Mouse (Mus musculus) spleen, postnatal 14 days (tissue): Measurements from ENCODE around the gene Grip1.

Experiments used
- DNase-seq, 2 experiments: peaks; one replicate each; pipeline ENCODE4 v3.0.0; 2021 to 2022; ENCODE audit warnings: low spot score in 2 of 2

Grip1 gene

DNA sequence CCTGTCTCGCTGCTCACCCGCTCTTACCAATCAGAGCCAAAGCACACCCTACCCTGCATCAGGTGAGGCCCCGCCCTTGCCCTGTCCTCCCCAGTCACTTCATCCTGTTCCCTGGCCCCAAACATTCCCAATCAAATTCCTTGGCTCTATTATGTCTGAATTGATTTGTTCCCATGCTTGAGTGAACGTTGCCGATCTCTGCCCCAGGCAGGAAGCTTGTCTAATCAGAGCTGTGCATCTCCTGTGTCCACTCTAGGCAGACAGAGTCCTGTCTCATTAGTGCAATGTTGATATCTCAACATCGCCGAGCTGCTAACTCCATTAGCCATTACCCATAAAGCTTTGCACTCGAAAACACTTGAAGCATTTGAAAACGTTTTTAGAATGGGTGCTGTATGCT, 210.0 kb downstream of the Grip1 start:
- DNase-seq, result no peak

DNA sequence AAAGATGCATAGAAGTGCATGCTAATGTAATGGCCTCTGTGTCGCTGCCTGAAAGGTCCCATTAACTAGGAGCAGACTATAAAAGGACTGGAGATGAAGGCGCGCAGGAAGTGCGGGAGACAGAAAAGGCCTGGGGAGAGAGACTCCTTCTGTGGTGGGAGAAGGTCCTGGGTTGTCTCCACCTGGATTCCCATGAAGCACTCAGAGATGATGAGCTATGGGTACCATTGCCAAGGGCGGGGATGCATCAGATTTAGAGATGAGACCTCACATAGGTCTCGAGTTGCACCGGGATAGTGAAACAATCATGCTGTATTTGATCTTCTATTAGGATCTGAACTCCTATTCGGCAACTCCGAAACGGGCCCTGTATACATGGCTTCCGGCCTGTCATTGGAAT, 212.8 kb downstream of the Grip1 start:
- DNase-seq, result no peak

DNA sequence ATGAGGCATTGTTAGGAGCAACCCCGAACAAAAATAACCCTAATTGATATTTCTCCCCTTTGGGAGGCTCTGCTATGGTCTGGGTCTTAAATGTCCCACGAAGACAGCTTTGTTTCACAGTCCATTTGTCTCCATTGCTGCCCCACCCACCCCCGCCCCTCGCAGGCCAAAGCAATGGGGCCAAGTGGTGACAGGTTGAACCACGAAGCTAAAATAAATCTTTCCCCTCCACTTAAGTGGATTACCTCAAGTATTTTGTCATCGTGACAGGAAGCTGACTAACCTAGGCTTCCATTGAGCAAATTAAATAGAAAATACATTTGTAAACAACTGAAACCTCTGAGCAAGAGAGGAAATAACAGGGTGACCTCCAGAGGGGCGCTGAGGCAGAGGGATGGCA, 216.8 kb downstream of the Grip1 start:
- DNase-seq, result no peak

DNA sequence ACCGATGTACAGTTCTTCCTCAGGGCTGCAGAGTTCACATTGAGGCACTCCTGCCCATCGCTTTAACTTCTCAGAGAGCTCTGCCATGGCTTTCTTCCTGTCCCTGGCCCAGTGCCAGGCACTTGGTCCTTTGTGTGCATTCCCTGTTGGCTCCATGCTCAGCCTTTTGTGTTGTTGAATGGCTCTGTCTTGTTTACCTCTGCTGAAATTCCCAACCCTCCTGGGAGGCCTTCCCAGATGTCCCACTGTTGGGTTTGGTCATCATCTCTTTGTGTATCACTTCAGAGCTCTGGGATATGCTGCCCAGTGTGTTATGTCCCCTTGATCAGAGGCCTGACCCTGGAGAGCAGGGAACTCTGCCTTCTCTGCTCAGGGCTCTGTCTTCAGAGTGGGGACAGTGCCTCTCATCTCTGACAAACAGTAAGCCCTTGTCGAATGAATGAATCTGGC, 230.8 kb downstream of the Grip1 start:
- no peak for DNase-seq

DNA sequence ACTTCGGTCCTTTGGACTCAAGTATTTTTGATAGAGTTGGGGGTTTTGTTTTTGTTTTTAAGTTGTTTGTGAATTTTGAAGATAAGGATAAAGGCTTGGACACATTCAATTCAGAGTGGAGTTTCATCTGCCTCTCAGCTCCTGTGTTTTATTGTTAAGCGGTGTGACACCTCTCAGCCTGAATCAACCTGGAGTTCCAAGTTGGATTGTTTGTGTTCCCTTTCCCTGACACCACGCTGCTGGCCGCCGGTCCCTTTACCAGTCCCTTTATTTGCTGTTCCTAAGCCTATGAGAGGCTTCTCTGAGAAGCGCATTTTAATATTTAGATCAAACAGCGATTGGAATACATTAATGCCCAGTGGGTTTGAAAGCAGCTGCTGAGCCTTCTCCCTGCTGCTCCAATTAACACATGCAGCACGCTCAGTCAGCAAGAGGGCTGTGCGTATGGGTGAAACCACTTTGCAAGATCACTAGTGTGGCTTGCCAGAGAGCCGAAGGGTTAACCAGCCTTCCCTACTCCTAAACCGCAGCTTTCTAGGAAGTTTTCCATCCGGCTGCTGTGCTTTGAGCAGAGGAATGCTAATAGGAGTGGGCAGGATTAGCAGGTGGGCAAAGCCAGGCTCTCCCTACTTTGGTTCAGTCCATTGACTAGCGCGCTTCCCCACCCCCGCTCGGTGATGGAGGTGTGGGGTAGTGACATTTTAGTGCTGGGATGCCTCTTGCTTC, 237.9 kb downstream of the Grip1 start:
- no peak for DNase-seq

DNA sequence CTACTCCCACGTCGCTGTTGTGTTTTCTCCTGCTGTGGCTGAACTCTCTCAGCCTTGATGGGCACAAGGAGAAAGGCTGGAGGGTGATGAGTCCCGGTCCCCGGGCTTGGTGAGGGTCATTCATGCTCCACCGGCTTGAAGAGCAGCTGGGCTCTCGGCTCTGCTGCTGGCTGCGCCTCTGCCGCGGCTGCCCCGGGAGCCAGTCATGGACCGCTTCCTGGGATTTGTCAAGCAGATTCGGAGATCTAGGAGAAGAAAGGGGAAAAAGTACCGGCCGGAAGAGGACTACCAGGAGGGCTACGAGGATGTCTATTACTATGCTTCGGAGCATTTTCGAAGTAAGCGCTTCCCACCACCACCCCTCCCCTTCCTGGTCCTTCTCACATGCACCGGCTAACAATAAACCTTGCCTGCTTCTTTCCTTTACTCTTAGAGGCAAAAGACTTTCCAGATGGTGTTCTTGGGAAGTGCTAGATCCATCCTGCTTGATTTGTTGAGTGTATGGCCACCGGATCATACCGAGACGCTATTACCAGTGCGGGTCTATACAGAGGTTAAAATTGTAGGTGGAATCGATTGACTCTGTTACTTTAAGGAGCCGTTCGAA, 238.8 kb downstream of the Grip1 start:
- DNase-seq, result no peak

DNA sequence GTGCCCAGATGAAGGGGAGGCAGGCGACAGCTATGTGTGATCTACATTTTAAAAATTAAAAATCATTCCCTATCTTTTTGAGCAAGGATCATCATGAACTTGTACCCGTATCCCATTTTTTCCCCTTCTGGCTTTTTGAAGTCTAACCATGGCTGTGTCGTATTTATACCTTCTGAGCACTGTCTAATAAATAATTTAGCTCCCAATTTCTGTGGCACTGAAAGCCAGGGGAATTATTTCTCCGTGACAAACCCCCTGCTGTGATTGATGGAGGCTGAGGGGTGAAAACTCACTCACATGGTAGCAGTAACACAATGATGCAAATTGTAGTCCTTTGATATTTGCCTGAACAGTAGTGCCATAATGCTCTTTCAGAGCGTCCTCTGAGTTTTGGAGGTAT, 239.8 kb downstream of the Grip1 start:
- no peak for DNase-seq

DNA sequence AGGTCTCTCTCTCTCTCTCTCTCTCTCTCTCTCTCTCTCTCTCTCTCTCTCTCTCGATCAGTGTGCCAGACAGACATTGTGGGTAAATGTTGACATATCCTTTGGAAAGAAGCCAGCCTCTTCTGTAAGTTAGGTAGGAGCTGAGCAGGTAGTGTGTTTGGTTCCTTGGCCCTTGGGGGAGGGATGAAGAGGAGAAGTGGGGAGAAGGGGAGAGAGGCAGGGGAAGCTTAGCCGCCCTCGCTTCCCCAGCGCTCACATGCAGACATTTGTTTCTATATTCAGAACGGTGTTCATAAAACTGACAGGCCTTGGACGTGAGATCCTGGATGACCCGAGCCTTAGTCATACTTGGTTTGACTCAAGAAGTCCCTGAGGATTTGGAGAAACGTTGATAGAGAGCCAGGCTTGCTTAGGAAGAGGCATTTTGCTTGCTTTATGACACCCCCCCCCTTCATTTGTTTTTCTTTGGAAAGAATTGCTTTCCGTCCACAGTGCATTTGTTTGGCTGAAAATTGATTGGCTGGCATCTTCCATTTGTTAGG, 243.7 kb downstream of the Grip1 start:
- no peak for DNase-seq

DNA sequence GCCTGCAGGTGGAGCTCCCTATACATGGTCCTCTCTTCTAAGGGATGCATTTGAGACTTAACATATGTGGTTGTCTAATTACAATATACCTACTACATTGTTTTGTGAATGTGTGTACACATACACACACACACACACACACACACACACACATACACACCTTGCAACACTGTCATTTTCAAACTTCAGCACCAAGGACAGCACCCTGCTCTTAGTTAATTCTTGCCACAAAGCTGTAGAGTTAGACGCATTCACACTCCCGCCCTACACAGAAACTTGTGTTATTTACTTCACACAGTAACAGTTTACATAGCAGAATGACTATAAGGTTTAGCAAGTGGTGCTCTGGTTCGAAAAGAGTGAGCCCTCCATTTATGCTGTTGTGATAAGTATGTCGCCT, 251.7 kb downstream of the Grip1 start:
- DNase-seq, result no peak

DNA sequence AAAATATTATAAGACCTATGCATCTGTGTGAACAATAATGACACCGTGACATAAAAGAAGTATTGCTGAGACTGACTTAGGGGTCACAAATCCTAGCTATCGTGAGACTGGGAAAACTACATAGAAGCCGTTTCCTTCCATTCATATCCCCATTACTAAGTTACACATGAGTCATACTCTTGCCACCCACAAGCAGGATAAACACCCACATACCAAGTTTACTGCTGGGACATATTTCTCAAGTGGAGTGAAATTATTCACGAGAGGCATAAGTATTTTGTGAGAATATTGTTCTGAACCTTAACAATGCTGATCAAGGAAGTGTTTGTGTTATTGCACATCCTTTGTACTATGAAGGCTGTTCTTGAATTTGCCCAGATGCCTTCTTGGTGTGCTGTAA, 252.7 kb downstream of the Grip1 start:
- no peak for DNase-seq

DNA sequence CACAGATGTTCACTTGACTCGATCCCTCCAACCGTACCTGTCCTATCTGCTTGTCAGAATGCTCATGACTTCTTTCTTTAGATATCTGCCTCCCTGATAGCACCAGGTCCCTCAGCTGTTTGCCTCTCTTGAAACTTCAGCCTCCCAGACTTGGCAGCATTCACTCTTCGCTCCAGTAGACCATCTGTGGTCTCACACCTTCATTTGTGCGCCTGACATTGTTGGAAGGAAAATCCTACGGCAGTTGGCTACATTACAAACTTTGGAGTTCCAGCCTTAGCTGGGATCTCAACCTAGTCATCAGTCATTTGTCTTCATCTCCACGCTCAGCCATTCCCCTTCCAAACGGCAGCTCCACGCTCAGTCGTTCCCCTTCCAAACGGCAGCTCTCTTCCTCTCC, 253.4 kb downstream of the Grip1 start:
- DNase-seq, result no peak

DNA sequence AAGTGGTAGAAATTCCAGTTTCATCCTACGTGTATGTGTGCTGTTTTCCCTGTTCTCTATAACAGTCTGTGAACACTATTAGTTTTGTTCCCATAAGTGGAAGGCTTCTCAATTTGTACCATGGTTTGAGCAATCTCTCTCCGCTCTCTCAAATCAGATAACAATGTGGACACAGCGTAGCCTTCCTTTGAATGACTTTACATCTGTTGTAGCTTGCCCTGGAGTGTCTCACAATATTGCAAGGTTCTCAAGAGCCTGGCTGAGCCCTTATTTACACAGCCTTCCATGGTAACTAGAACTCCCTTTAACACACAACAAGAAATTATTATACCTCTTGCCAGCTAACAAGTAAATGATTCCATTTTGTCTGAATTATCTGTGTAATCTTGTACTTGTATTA, 268.3 kb downstream of the Grip1 start:
- no peak for DNase-seq

DNA sequence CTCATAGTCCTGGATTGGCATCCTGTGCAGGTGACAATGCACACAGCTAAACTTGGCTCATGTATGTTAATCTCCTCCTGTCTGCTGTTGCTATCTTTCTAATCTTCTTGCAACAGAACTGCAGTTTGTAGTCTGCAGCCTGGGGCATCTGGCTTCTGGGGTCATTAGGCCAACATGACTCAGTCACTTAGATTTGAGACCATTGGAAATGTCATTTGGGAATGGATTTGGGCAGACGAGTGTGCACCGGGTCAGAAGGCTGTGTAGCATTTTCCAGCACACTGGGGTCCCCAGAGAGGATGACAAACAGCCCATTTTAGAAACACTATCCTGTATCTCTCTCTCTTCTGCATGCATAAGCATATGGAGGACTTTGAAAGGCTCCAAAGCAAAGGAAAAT, 268.8 kb downstream of the Grip1 start:
- no peak for DNase-seq

DNA sequence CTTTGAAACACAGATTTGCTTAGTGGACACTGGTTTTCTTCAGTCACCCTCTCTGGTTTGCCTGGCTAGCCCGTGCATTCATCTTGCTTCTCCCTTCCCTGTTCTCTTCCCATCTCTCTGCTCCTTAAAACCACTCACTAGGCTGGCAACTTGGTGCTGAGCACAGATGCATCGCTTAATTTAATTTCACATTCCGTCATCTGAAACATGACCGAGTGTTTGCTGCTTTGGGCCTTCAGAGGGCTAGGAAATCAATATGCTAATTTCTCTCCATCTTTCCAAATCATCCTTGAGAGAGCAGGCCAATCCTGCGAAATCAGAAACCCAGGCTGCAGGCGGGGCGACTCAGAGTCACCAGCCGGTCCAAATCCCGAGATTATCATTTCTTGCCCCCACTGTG, 270.0 kb downstream of the Grip1 start:
- DNase-seq, result no peak

DNA sequence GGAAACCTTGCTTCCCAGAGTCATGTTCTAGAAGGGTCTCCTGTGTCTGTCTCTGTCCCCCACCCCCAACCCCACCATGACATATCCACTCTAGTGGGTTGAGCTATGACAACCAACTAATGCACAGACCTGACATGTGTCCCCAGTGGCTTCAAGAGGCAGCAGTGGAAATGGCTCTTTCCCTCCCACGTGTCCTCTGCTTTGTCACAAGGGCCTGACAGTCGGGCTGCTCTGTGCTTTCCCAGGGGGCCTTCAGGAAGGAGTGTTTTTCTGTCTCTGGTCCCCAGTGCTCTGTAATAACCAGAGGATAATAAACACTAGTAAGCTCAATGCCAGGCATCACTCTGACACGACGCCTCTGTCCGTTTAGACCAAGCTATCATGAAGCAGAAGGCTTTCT, 271.7 kb downstream of the Grip1 start:
- DNase-seq, result no peak

DNA sequence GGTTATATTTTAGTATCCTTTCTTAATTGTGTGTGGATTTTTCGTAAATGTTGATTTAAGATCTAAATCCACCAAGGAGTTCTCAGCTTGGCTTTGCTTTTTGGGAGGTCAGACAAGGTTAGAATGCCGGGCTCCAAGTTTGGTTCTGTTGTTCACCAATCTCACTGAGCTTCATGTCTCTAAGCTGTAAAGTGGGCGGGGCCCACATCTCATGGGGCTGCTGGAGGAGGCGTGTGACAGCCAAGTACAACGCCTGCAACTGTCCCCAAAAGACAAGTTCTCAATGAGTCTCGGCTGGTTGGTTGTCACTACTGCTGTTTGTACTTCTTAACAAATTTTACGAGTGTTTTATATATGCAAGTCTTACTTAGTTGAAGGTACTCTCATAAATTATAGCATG, 272.3 kb downstream of the Grip1 start:
- no peak for DNase-seq

DNA sequence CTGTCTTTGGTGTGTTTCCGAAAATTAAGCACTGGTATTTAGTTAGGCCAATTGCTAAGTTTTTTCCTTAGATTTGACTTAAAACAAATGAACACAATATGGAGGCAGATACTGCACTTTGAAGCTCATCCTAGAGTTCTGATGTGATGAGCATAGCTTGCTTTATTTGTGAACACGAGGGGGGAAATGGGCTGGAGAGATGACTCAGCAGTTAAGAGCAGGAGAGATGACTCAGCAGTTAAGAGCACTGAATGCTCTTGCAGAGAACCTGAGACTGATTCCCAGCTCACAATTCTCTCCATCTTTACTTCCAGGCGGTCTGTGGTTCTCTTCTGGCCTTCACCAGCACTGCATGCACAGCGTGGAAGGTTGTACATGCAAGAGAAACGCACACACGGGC, 273.3 kb downstream of the Grip1 start:
- no peak for DNase-seq

DNA sequence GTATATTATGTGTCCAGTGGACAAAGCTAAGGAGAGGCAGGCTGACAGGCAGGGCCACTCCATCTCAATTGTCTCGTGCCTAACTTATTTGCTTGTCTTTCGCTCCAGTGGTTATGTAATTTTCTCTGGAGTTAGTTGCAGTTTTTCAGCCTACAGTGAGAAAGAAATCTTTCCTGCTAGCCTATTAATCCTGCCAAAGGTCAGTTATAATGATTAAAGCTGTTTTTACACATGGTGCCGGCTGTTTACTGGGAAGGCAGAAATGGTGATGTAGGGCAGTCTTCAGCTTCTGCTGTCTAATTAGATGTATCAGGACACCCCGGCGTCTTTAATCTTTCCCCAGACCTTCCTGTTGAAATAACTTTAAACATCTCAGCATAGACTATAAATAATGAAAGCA, 276.6 kb downstream of the Grip1 start:
- no peak for DNase-seq

DNA sequence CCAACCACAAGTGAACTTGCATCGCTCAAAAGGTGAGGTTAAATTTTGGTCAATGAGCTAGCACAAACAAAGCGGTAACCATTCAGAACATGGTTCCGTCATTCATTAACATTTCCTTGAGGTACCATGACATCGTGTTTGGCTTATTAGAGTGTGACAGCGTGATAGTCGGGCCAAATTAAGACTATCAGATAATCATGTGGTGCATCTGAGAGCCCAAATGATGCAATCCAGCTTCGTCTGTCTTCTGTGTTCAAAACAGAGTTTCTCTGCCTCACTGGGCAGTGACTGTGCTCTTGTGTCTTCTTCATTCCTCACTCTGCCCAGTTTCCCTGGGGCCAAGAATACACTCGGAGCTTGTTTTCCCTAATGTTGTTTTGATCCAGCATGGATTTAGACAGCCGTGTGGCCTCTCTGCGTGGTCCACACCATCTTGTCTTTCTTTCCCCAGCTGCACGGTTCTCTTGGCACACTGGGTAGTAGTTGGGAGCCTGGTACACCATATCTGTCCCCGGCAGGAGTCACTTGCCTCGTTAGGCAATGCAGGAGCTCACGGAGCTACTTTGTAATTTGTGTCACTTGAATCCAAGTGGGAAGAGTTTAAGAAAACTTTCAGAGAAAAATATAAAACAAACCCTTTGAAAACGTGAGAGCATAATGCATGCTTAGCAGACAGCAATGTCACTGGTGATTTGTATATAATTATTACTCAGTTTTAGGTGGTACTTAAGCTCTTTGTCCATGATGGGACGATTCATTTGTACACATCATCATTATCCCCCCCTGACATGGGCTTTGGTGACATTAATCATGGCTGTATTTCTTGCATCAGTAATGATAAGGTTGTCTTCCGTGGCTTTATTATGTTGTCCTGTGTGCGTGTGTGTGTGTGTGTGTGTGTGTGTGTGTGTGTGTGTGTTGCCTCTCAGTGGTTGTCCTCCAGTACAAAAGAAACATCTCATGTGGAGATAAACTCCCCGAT, 281.7 kb downstream of the Grip1 start:
- no peak for DNase-seq

DNA sequence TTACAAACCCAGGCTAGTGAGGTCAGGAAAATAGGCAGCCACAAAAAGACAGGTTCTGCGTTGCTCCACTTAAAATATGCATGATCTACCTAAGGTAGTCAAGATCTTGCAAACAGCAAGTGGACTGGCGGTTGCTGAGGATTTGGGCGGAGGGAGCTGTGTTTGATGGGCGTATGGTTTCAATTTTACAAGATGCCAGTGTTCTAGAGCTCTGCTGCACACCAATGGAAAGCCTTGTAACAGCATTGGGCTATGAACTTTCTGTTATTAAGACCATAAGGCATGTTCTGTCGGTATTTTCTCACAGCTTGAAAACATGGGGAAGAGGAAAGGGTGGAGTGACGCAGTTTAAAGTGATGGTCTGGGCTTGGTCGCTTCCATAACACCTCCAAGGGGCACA, 285.8 kb downstream of the Grip1 start:
- no peak for DNase-seq

DNA sequence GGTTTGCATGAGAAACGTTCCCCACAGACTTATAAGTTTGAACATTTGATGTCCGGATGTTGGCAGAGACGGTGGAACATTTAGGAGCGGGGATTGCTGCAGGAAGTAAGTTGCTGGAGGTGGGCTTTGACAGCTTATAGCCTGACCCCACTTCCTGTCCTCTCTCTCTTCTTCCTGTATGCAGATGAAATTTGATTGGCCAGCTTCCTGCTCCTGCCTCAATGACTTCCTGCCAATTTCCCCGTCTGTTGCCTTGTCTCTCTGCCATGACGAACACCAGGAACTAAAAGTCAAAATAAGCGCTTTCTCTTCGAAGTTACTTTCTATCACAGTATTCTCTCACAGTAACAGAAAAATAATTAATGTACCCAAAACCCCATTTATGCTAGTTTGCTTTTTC, 289.1 kb downstream of the Grip1 start:
- DNase-seq, result no peak

DNA sequence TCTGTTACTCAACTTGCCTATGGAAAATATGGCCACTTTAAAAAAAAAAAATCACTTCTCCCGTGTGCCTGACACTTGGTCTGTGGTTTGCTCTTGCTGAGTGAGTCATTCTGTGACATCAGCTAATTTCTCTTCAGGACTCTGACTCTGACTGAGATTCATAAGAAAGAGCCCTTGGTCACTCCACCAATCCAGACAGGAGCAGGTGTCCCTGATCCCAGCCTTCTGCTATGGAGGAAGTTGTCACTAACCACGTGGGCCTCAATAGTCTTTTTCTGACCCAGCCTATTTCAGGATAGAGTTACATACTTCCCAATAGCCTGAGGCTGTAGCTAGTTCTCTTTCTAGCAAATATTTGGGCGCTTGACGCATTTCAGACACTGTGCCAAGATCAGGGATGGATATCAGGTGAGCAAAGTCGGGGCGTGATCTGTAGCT, 298.8 kb downstream of the Grip1 start:
- DNase-seq, result no peak
